Mouse (Mus musculus): Measurements from ENCODE around the gene Nfatc2.

- TF ChIP-seq CTCF (IDR thresholded peaks at IDR 0.05; ENCODE audit: low read depth, low read length) (no peak), POLR2A (IDR thresholded peaks at IDR 0.05; ENCODE audit: insufficient read depth, low read length) (no peak)
Observed at GRCm38 (mm10) chr2:168508469-168509198, 92.8 kb downstream of the Nfatc2 start.

Measured in ES-Bruce4 (cell line).